Mouse (Mus musculus): ENCODE measurements around the gene Miga1. TPM values are rescaled to one million over a fixed set of nuclear protein-coding genes. Genes with fewer than 3 reads are reported as not detected.

Miga1 gene
- polyA plus RNA-seq, 1 experiment from 2014 or later: 14.6 TPM

GRCm38 (mm10) chr3:152291895-152292294 is 48.3 kb downstream of the Miga1 start:
- no peak overlapping the region for H3K4me3 ChIP-seq (replicated peaks; ENCODE audit: low read depth, low read length)
- H3K9ac ChIP-seq (ENCODE audit: low read depth, low read length): no peak overlapping the region
- ATAC-seq (replicated peaks; ENCODE audit: low FRiP score, low read depth) (no peak), DNase-seq (ENCODE audit: low spot score) (no peak)
- H3K4me1 ChIP-seq (replicated peaks; ENCODE audit: insufficient read depth, low read length): no peaks in the 10 kb centered on the region
- H3K27me3 ChIP-seq (ENCODE audit: insufficient read depth, low read length): no peaks in the 10 kb centered on the region
- 73% methylated on average over 6 of the region's 6 CpGs for WGBS
- no peak for TF ChIP-seq CTCF (IDR thresholded peaks at IDR 0.05; ENCODE audit: low read depth)
- no peak overlapping the region for H3K4me2 ChIP-seq (ENCODE audit: low read length)
- no peak overlapping the region for H3K27ac ChIP-seq
- no peaks in the 10 kb centered on the region for H3K9me3 ChIP-seq (replicated peaks; ENCODE audit: low read length)
- H3K36me3 ChIP-seq (ENCODE audit: insufficient read depth, low read length): peaks cover 23% of the 10 kb centered on the region; the same call in 1 of the 2 replicates

DNA sequence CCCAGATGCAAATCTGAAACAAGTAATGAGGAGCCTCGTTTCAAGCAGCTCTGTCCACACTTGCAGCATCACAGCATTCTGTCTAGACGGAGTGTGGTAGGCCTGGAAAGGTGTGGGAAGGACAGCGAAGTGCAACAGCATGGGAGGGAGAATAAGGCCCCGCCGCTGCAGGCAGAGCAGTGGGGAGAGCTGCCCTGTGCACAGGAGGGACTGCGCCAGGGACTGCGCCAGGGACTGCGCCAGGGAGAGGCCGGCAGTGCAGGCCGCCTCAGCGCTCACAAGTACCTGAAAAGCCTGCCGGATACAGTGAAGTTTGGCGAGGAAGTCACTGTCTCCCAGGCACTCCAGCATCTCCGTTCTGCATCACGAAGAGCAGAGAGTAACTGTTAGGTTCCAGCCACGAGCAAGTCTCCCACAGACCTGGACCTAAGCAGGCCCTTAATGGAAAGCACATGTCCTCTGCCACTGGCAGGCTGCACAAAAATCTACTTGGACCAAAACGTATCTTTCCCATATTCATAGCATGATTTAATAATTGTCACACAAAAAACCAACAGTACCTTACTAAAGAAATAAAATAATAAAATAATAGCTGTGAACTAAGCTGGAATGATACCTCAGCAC is 49.9 kb downstream of the Miga1 start:
- Histone ChIP-seq H3K4me3 (replicated peaks; ENCODE audit: low read depth, low read length) (no peak overlapping the region), H3K4me2 (ENCODE audit: low read length) (no peak overlapping the region), H3K9ac (ENCODE audit: low read depth, low read length) (no peak overlapping the region), H3K27ac (no peak overlapping the region), H3K4me1 (replicated peaks; ENCODE audit: insufficient read depth, low read length) (no peaks in the 10 kb centered on the region), H3K9me3 (replicated peaks; ENCODE audit: low read length) (no peaks in the 10 kb centered on the region), H3K36me3 (ENCODE audit: insufficient read depth, low read length) (peaks cover 28% of the 10 kb centered on the region; the same call in 1 of the 2 replicates), H3K27me3 (ENCODE audit: insufficient read depth, low read length) (no peaks in the 10 kb centered on the region)
- DNase-seq (ENCODE audit: low spot score) (no peak), ATAC-seq (replicated peaks; ENCODE audit: low FRiP score, low read depth) (no peak)
- WGBS: 92% methylated on average over 17 of the region's 17 CpGs
- no peak for TF ChIP-seq CTCF (IDR thresholded peaks at IDR 0.05; ENCODE audit: low read depth)

- Histone ChIP-seq H3K9ac (ENCODE audit: low read depth, low read length) (no peak overlapping the region), H3K4me2 (ENCODE audit: low read length) (no peak overlapping the region), H3K4me1 (replicated peaks; ENCODE audit: insufficient read depth, low read length) (no peaks in the 10 kb centered on the region), H3K27ac (no peak overlapping the region), H3K27me3 (ENCODE audit: insufficient read depth, low read length) (no peaks in the 10 kb centered on the region), H3K4me3 (replicated peaks; ENCODE audit: low read depth, low read length) (no peak overlapping the region), H3K36me3 (ENCODE audit: insufficient read depth, low read length) (peaks cover 35% of the 10 kb centered on the region; the same call in 1 of the 2 replicates), H3K9me3 (replicated peaks; ENCODE audit: low read length) (no peaks in the 10 kb centered on the region)
- no peak for TF ChIP-seq CTCF (IDR thresholded peaks at IDR 0.05; ENCODE audit: low read depth)
- ATAC-seq (replicated peaks; ENCODE audit: low FRiP score, low read depth) (no peak), DNase-seq (ENCODE audit: low spot score) (no peak)
- 91% methylated on average over 4 of the region's 4 CpGs for WGBS
Observed at GRCm38 (mm10) chr3:152288740-152289139, 51.5 kb downstream of the Miga1 start.

GRCm38 (mm10) chr3:152288276-152288675 is 51.9 kb downstream of the Miga1 start:
- H3K4me2 ChIP-seq (ENCODE audit: low read length): no peak overlapping the region
- ATAC-seq (replicated peaks; ENCODE audit: low FRiP score, low read depth) (no peak), DNase-seq (ENCODE audit: low spot score) (no peak)
- no peak overlapping the region for H3K9ac ChIP-seq (ENCODE audit: low read depth, low read length)
- H3K4me1 ChIP-seq (replicated peaks; ENCODE audit: insufficient read depth, low read length): no peaks in the 10 kb centered on the region
- no peaks in the 10 kb centered on the region for H3K9me3 ChIP-seq (replicated peaks; ENCODE audit: low read length)
- TF ChIP-seq CTCF (IDR thresholded peaks at IDR 0.05; ENCODE audit: low read depth): no peak
- WGBS: 88% methylated on average over 5 of the region's 5 CpGs
- peaks cover 38% of the 10 kb centered on the region; the same call in 1 of the 2 replicates for H3K36me3 ChIP-seq (ENCODE audit: insufficient read depth, low read length)
- no peak overlapping the region for H3K27ac ChIP-seq
- H3K4me3 ChIP-seq (replicated peaks; ENCODE audit: low read depth, low read length): no peak overlapping the region
- H3K27me3 ChIP-seq (ENCODE audit: insufficient read depth, low read length): no peaks in the 10 kb centered on the region

GRCm38 (mm10) chr3:152287810-152288209 is 52.4 kb downstream of the Miga1 start:
- Histone ChIP-seq H3K27me3 (ENCODE audit: insufficient read depth, low read length) (no peaks in the 10 kb centered on the region), H3K27ac (no peak overlapping the region), H3K4me2 (ENCODE audit: low read length) (no peak overlapping the region), H3K4me3 (replicated peaks; ENCODE audit: low read depth, low read length) (no peak overlapping the region), H3K9me3 (replicated peaks; ENCODE audit: low read length) (no peaks in the 10 kb centered on the region), H3K36me3 (ENCODE audit: insufficient read depth, low read length) (peaks cover 40% of the 10 kb centered on the region; the same call in 1 of the 2 replicates), H3K4me1 (replicated peaks; ENCODE audit: insufficient read depth, low read length) (no peaks in the 10 kb centered on the region), H3K9ac (ENCODE audit: low read depth, low read length) (no peak overlapping the region)
- ATAC-seq (replicated peaks; ENCODE audit: low FRiP score, low read depth) (no peak), DNase-seq (ENCODE audit: low spot score) (no peak)
- WGBS: 84% methylated on average over 9 of the region's 9 CpGs
- TF ChIP-seq CTCF (IDR thresholded peaks at IDR 0.05; ENCODE audit: low read depth): no peak; the same call in 1 of the 2 replicates

GRCm38 (mm10) chr3:152284759-152285158 is 55.4 kb downstream of the Miga1 start:
- H3K27ac ChIP-seq: no peak overlapping the region
- ATAC-seq (replicated peaks; ENCODE audit: low FRiP score, low read depth): no peak
- H3K36me3 ChIP-seq (ENCODE audit: insufficient read depth, low read length): peaks cover 37% of the 10 kb centered on the region
- no peak for TF ChIP-seq CTCF (IDR thresholded peaks at IDR 0.05; ENCODE audit: low read depth)
- no peak overlapping the region for H3K4me2 ChIP-seq (ENCODE audit: low read length)
- DNase-seq (ENCODE audit: low spot score): no peak
- no peak overlapping the region for H3K4me3 ChIP-seq (replicated peaks; ENCODE audit: low read depth, low read length)
- no peak overlapping the region for H3K9ac ChIP-seq (ENCODE audit: low read depth, low read length)
- no peaks in the 10 kb centered on the region for H3K27me3 ChIP-seq (ENCODE audit: insufficient read depth, low read length)
- 70% methylated on average over 5 of the region's 5 CpGs for WGBS
- no peaks in the 10 kb centered on the region for H3K4me1 ChIP-seq (replicated peaks; ENCODE audit: insufficient read depth, low read length)
- no peaks in the 10 kb centered on the region for H3K9me3 ChIP-seq (replicated peaks; ENCODE audit: low read length)

DNA sequence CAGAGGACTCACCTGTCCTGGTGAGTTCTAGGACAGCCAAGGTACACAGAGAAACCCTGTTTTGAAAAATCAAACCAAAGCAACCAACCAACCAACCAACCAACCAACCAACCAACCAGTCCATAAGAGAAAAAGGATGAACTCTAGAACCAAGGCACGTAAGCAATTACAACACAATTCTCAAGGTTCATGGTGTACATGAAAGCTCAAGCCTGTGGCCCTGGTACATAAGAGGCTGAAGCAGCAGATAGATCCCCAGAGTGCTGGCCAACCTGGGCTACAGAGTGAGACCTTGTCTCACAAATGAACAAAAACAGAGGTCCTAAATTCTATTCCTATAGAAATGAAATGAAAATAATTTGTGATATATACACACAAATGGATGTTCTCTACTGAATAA is 55.9 kb downstream of the Miga1 start:
- no peak for ATAC-seq (replicated peaks; ENCODE audit: low FRiP score, low read depth)
- Histone ChIP-seq H3K4me1 (replicated peaks; ENCODE audit: insufficient read depth, low read length) (no peaks in the 10 kb centered on the region), H3K27ac (no peak overlapping the region), H3K4me3 (replicated peaks; ENCODE audit: low read depth, low read length) (no peak overlapping the region), H3K27me3 (ENCODE audit: insufficient read depth, low read length) (no peaks in the 10 kb centered on the region), H3K9ac (ENCODE audit: low read depth, low read length) (no peak overlapping the region), H3K9me3 (replicated peaks; ENCODE audit: low read length) (no peaks in the 10 kb centered on the region), H3K36me3 (ENCODE audit: insufficient read depth, low read length) (peaks cover 37% of the 10 kb centered on the region), H3K4me2 (ENCODE audit: low read length) (no peak overlapping the region)
- TF ChIP-seq CTCF (IDR thresholded peaks at IDR 0.05; ENCODE audit: low read depth): no peak
- 100% methylated on average over 1 of the region's 1 CpGs for WGBS
- DNase-seq (ENCODE audit: low spot score): no peak

All from kidney, postnatal 0 days (tissue).